Mouse (Mus musculus) adrenal gland, postnatal 4 days (tissue): ENCODE results near the gene Tmem175. TPM values are rescaled to one million over a fixed set of nuclear protein-coding genes. Genes with fewer than 3 reads are reported as not detected.

Experiments
- DNase-seq, 2 experiments: peaks; one replicate each; pipeline ENCODE4 v3.0.0; 2021 to 2022; ENCODE audit warnings: low spot score in 2 of 2, mixed read lengths in 2 of 2
- total RNA-seq, 2 experiments: library from RNA; stranded (reverse); gene quantifications; 2 replicates each; pipeline ENCODE4 v1.2.3; 2021

Gene Tmem175
- total RNA-seq, 2 experiments from 2014 or later = 28.0 to 30.1 TPM

DNA sequence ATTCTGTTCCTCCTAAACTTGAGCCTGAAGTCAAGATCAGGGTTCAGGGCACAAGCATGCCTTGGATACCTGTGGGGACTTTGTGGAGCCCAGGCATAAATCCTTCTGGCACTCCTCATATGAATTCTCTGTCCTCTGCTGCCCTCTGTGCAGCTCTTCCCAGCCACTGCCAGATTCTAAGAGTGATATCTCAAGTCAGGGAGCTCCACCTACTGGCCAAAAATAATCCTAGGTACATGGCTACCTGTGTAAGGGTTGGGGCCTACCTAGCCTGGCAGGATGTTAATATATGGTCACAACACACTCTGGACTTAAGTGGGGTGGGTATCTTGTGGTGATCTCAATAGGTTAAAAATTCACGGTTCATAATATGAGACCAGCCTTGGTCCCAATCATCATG lies 22.3 kb downstream of the Tmem175 start:
- DNase-seq = no peak

DNA sequence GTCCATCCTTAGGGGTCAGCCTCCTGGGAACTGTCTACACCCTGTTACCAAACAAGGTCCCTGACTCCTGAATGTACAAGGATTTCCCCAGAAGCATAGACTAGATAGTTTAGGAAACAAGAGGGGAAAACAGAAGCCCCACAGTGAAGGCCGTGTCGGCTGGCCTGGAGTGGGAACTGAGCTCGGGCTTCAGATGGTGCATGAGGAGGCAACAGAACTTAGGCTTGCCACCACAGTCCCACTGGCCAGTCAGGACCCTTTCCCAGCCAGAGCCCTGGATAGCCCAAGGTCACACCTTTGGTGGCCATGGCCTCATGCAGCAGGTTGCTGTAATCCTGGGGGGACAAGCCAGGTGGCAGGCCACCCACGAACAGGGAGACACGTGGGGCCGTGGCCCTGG lies 23.8 kb downstream of the Tmem175 start:
- no peak for DNase-seq

DNA sequence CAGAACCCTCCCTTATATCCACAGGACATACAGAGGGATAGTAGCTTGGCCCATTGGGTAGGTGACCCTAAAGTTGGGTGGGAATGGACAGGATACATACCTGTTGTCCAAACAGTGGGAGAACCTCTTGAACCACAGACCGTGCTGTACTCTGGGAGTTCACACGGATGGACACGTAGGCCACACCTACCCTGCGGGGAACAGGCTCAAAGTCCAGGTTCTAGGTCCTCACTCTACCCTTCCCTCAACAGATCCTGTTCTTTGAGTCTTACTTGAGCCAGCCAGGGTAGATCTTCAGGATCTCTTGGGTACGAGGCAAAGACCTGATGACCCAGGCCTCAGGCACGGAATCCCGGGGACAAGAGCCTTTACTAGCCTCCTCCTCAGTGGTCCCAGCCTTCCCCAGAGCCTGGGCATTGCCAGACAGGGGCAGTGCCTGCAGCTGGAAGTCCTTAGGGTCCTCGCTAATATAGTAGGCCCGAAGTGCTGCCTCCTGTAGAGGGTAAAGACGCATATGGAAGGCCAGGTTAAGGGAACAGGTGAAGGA lies 24.9 kb downstream of the Tmem175 start:
- no peak for DNase-seq

DNA sequence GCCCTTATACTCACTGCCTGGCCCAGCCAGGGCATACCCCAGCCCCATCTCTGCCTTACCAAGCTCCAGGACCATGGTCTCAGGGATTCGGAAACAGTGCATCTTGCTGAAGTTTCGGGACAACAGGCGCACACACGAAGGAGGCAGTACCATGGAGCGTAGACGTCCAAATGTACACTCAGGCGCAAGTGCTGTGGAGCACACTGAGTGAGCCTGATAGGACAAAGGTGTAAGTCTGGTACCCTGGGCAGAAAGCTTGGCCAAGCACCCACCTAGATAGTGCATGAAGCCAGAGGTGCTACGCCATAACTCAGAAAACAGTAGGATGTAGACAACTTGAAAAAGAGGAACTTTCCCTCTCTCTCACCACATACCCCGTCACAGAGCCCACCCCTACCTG lies 25.8 kb downstream of the Tmem175 start:
- no peak for DNase-seq

DNA sequence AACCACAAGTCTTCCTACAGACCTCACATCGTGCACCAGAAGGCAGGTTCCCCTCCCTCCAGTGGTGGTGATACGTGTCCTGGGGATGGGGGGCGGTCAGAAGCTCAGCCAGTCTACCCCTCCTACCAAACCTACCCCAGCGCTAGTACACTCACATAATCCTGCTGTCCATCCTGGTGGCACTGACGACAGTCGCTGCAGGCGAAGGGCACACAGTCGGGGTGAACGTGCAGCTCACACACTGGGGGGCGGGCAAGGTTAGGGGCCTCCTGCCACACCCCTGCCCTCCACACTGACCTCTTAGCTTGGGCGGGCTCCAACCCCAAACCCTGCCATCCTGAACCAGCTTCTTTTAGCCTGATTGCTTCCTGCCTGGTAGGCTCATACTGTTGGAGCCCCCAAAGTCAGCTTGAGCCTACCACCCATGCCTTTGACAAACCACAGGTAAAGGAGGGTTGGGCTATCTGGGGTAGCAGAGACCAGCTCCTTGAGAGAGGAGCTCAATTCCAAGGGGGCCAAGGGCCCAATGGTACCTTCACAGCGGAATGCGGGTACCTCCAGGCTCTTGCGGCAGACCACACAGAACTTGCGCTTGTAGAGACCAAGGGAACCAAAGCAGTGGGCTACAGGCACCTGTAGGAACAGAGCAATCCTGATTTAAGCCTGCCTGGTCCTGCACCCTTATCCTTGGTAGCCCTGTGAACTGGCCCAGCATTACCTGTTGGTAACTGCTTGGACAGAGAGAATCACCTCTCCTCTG lies 26.5 kb downstream of the Tmem175 start:
- DNase-seq = no peak

DNA sequence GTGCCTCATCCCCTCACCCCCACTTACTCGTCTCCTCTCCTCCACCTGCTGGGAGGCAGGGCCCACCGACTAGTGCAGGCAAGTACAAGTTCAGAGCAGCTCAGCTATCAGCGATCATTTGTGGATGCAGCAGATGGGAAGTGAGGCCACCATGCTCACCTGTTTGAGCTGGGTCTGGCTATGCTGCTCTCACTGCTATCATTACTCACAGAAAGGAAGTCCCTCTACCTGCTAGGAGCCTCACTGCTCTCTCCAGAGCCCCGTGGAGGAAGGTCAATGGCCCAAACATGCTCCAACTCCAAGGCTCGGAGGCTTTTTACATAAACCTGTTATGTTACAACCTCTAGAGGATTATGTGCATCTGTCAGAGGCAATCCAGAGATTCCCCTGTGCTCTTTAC lies 27.8 kb downstream of the Tmem175 start:
- no peak for DNase-seq

DNA sequence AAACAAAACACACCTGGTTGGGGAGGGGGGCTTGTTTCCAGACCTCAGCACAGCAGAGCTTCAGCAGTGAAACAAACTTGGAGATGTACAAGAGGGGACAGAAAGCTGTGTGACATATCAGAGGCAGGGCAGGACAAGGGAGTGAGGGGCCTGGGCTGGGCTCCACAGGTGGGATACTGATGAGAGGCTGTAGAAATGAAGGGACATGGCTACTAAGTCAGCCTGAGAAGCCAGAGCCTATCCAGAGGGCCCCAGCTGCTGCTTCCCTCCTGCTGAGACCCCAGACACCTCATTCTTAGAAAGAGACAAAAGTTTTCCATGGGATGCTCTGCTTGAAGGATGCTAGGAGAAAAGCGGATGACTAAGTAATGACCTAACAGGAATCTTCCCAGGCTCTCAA lies 29.0 kb downstream of the Tmem175 start:
- no peak for DNase-seq

DNA sequence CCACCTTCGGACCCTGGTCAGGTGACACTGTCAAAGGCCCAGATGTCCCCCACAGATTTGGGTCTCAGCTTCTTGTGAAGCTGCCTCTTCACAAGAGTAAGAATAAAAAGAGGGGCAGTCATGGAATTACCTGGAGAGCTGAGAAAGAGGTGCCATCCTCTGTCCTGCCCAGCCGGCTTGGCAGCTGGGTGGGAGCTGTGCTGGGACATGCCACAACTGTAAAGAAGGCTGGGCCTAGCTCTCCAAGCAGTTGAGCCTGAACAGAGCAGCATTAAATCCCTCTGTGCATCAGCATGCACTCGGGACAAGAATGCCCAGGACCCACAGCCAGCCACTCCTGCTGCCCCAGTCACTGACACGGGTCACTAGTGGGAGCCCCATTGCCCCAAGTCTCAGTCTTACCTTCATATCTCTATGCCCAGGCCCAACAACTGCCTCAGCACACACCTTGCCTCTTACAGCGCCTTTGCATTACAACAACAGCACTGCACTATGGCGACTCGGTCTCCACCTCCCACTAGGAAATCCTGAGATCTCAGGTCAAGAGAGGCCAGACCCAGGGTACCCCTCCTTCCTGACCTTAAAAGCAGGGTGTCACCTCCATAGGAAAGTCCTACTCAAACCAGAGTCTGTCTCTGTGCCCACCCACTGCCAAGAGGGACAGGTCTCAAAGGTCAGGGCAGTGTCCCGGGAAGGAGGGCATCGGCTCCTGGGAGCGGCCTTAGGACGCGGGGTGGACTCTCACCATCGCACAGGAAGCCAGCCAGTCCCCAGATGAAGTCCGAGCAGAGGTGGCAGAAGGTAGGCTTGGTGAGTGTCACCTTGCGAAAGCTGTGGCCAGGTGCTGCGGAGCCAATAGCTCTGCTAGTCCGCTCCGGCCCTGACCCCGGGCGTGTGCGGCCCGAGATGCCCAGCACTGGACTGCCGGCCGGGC lies 30.4 kb downstream of the Tmem175 start, which contains the start of gene Idua:
Gene Idua (plus strand): TSS at position 634 of the 934 bp plus-strand sequence.
- DNase-seq = no peak

DNA sequence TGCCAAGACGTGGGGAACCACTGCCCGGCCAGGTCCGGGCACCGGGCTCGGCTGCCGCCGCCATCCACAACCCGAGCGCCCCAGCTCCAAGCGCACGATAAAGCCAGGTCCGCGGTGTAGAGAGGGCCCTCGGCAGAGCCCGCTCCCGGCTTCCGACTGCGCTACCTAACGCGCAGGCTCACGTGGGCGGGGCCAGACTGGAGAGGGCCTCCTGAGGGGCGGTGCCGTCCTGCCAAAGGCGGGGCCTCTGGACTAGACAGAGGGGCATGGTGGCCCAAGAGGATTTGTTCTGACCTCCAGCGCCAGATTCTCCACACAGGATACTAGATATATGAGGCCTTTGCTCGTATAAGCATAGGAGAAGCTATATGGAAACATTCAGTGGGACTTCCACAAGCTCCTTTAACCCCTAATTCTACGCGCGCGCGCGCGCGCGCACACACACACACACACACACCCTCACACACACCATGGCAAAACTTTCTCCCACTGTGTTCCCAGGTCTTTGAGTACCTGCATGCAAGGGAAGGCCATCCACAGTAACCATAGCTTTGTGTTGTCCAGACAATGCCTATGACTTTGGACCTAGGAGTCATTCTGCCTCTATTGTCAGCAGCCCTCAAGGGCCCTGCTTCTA lies 31.2 kb downstream of the Tmem175 start:
- peak; percentile 77 to 84 for DNase-seq

DNA sequence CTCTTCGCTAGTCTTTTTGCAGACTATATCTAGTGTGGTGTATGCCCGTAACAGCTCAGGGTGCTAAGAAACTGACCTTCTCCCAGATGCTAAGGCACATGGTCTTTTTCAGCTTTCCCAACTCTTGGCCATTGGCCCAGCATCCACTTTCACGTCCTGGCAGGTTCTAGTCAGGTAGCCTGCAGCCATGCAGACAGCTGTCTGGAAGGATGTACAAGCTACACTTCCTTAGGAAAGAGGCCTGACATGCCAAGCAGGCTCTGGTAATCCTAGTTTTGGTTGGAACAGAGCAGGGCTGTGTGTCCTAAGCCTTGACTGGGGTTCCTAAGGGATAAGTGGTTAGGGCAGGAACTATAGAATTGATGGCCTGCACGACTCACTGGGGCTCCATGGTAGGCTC lies 33.2 kb downstream of the Tmem175 start:
- no peak for DNase-seq

DNA sequence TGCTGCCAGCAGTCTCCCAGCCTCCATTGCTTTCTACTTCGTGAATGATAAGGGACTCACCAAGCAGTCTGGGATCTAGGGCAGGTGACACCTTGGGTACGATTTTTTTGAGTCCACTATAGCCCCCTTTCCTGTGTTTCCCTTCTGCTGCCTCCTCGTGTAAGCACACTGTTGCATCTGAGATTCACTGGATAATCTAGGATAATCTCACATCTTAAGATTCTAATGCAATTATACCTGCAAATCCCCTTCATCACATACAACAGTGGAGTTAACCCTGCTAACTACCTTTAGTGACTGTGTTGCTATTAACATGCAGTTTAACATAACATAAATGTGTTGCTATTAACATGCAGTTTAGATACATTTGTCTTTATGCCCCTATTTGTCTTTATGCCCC lies 35.5 kb downstream of the Tmem175 start:
- DNase-seq = no peak

DNA sequence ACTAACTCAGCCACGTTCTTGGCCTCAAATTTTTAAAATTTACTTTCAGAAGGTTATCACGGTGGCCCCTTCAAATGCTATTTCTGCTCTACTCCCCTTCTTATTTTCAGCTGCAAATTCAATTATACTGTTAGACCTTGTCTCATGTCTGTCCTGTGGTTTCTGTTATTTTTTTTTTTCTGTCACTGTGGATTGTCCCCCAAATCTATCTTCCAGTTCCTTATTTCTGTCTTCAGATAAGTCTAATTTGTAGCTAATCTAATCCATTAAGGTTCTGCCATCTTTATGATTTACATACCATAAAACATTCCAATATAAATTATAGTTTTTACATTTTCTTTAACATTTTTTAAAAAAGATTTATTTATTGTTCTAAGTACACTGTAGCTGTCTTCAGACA lies 37.8 kb downstream of the Tmem175 start:
- DNase-seq = no peak

DNA sequence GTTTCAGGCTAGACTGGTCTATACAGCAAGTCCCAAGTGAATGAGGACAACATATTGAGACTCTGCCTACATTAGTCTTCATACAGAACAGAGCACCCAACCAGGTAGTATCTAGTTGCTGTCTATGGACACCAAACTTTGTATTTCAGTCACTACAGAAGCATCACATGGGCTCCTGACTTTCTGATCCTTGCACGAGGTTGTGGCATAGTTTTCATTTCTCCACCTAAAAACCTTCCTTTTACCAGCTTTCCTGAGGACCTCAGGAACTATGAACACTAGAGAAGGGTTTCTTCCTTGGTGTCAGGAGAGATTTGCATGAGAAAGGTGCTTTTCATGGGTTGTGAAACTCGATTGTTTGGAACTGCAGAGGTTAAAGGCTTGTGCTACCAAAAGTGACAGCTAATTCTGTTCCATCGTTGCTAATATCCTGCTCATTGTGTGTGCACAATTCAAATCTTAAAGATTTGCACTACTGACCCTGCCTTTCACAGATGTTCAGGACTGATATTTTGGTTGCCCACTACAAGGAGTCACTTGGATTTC lies 38.9 kb downstream of the Tmem175 start:
- no peak for DNase-seq

DNA sequence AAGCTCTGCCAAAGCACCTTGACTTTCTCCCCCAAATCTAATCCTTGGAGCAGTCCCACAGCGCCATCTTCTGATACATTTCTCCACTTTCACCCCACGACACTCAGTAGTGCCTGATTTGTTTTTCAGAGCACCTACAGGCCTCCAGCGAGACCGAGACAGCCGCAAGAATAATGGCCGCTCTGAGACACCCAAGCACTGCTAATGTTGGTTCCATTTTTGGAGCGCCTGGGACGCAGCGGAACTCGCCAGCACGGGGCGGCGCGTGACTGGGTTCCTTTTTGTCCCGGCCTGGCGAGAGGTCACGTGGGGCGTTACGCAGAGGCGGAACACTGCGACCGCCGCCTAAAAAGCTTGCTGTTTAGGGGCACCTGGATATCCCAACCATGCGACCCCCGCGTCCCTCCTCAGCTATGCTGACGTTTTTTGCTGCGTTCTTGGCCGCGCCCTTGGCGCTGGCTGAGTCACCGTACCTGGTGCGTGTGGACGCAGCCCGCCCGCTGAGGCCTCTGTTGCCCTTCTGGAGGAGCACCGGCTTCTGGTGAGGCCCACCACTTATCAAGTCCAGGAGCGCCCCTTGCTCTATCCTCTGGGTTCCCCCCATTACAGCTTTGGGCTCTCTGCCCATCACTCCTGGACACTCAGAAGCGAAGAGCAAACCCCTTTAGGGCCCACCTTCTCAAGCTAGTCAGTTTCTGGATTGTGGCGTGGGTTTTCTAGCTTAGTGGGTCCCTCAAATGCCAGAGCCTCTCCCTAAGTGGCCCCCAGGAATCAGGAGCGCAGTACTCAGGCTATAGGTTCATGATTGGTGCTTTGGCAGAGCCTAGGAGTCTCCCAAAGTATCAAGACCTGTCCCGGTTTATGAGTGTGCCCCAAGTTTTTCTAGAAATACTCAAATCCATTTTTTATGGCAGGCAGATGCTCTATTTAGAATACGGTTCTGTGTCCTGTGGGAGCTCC lies 39.7 kb downstream of the Tmem175 start, which contains the start of gene Dgkq:
Gene Dgkq (minus strand): TSS at position 696 of the 960 bp plus-strand sequence.
- peak; percentile 50 to 77 for DNase-seq

DNA sequence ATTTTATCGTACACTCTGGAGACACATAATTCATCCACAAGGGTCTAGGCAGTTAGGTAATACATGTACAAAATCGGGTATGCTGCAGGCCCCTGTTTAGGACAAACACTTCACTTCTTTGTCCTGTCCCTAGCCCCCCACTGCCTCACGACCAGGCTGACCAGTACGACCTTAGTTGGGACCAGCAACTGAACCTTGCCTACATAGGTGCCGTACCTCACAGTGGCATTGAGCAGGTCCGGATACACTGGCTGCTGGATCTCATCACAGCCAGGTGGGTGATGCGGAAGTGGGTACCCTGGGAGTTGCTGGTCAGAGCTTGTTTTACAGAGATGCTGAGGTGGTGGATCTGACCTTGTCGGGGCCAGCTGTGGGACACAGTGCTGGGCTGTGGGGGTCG lies 40.4 kb downstream of the Tmem175 start:
- no peak for DNase-seq

DNA sequence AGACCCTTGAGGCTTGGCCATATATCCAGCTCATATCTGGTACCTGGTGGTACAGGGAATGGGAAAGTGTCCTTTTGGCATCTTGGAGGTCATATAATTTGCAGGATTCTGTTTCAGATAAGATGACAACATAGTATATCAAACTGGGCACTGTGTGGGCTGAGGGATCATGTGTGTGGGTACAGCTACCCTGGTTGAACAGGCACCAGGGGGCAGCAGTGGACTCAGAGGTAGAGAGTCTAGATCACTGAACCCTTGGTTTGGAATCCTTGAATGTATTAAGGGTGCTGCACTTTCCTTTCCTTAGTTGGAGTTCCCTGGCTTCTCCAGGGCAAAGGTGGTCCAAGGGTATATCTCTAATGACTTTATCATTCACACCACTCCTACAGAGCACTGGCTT lies 41.2 kb downstream of the Tmem175 start:
- DNase-seq = no peak

DNA sequence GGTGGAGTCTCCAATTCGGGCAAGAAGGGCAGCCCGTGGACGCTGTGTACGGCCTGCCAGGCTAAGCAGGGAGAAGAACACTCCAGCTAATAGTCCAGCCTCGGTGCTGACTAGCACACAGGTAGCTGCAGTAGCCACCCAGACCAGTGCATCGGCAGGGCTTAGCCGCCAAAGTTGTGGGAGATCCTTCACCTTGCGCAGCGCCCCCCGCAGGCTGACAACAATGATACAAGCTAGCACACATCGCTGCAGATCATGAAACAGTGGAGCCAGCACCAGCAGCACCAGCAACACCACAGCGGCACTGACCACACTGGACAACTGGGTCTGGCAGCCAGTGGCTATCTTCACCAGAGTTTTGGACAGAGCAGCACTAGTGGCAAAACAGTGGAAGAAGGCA lies 42.2 kb downstream of the Tmem175 start:
- no peak for DNase-seq

DNA sequence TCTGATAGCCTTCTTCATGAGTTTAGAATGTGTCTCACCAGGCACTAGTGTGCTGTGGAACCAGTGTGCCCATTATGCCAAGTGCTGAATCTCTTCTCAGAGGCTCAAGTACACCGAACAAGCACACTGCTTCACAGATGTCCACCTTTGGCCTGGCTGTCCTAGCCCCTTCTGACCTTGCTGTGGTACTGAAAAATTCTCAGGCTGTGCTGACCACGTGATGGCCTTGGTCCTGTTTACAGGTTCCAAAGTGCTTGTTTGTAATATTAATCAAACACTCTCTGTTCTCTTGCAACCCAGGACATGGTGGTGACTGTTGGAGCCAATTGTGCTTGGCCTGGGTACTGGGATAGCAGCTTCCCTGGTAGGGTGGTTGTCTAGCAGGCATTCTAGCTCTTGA lies 45.1 kb downstream of the Tmem175 start:
- no peak for DNase-seq

DNA sequence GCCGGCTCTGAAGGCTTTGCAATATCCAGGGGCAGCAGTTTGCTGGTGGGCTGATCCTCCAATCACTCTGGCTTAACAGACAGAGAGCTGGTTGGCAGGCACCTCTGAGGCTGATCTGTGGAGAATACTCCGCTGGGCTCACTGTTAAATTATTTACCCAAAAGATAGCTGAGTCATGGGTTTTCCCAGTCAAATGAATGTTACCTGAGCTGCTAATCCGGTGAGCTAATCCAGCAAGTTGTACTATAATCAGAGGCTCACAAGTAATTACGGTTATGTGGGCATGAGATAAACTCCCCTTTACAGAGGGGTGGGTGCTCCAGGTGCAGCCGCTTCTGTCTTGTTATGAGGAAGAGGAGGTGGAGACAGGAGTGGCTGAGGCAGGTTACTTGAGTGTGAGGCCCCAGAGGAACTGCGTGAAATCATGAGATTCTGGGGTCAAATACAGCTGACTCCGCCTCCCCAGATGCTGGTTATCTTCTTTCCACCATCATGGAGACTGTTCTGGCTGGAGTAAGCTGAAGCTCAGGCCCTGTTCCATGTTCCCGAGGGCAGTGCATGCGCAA lies 45.8 kb downstream of the Tmem175 start, which contains the start of gene Slc26a1:
Gene Slc26a1 (minus strand): TSS at position 319 of the 566 bp plus-strand sequence.
- DNase-seq = no peak
